8 mouse cellular contexts compared by ENCODE assay signal in the genomic region with DNA sequence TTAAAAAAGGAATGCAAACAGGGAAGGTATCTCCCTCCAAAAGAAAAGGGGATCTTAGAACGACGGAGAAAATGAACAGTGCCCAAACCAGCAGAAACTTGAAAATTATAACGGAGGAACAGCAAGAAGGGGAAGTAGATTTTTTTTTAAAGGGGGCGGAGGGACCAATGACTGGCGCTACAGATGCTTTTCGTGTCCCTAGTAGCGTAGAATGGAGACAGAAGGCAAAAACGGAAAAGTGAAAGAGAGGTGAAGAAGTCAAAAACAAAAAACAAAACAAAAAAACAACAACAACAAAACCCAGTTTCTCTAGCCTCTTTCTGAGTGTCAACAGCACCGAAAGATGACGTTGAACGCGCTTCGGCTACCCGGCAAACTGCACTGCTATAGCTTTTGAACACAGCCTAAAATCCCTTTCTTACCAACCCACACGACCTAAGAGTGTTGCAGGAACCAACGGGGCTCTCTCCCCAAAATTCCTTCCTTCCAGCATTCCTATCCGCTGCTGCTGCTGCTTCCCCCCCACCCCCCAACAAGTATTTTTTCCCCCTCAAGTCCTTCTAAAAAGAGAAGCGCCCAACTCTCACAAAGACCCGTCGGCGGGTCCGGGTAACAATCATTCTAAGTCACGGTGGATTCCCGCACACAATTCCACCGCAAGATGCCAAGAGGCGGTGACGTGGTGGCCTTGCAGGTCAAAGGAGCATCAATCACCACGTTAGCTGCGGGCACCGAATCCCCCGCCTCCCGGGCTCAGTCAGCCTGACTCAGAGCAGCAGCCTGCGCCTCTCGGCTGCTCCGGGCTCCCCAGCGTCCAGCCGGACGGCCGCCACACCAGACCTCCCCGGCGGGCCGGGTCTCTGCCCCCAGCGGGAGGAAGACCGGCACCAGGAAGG. TPM values are rescaled to one million over a fixed set of nuclear protein-coding genes. Genes with fewer than 3 reads are reported as not detected.
DNase-seq lines count a peak whose midpoint lies in the region; ATAC-seq and TF ChIP-seq lines count a peak whose summit lies in the region.

No protein-coding gene starts in this region.

- H3K36me3 ChIP-seq in E14TG2a.4 (ENCODE audit: insufficient read depth, low read length) = no peaks in the 10 kb centered on the region
- no peaks in the 10 kb centered on the region for H3K36me3 ChIP-seq in forebrain, embryonic 15.5 days
- no peaks in the 10 kb centered on the region for H3K36me3 ChIP-seq in intestine, embryonic 15.5 days
- no peaks in the 10 kb centered on the region for H3K36me3 ChIP-seq in neural tube, embryonic 14.5 days (ENCODE audit: control insufficient read depth, insufficient read depth, low read length)

- peak overlapping the region; percentile 95 for H3K27ac ChIP-seq in forebrain, embryonic 15.5 days (replicated peaks)
- H3K27ac ChIP-seq in intestine, embryonic 15.5 days = peak overlapping the region; percentile 92
- peak overlapping the region; percentile 95 for H3K27ac ChIP-seq in neural tube, embryonic 14.5 days (ENCODE audit: low read depth, low read length)

- WGBS in forebrain, embryonic 15.5 days = 0% methylated on average over 43 of the region's 44 CpGs
- WGBS in intestine, embryonic 15.5 days = under 1% methylated on average over 44 of the region's 44 CpGs
- under 1% methylated on average over 44 of the region's 44 CpGs for WGBS in lung, adult 2 months
- WGBS in neural tube, embryonic 14.5 days = under 1% methylated on average over 42 of the region's 44 CpGs

- H3K4me2 ChIP-seq in forebrain, embryonic 15.5 days (replicated peaks) = peak overlapping the region; percentile 55
- peak overlapping the region; percentile 75 for H3K4me2 ChIP-seq in intestine, embryonic 15.5 days (replicated peaks)
- H3K4me2 ChIP-seq in neural tube, embryonic 14.5 days (ENCODE audit: low read depth, low read length) = peak overlapping the region; percentile 82

- DNase-seq in 3T3-L1 (ENCODE audit: low read depth, low spot score) = peak; percentile 77
- DNase-seq in cerebellum, adult 11 months = peak; percentile 50
- peak; percentile 49 for DNase-seq in lung, adult 2 months

- no peaks in the 10 kb centered on the region for H3K27me3 ChIP-seq in E14TG2a.4 (ENCODE audit: insufficient read depth, low read length)
- no peaks in the 10 kb centered on the region for H3K27me3 ChIP-seq in forebrain, embryonic 15.5 days
- no peaks in the 10 kb centered on the region for H3K27me3 ChIP-seq in intestine, embryonic 15.5 days (replicated peaks)
- no peaks in the 10 kb centered on the region for H3K27me3 ChIP-seq in neural tube, embryonic 14.5 days (ENCODE audit: control insufficient read depth, insufficient read depth, low read length)

- H3K4me3 ChIP-seq in E14TG2a.4 (replicated peaks; ENCODE audit: low read length) = peak overlapping the region; percentile 98
- H3K4me3 ChIP-seq in forebrain, embryonic 15.5 days = peak overlapping the region; percentile 64
- peak overlapping the region; percentile 96 for H3K4me3 ChIP-seq in intestine, embryonic 15.5 days (replicated peaks)
- H3K4me3 ChIP-seq in lung, adult 2 months (replicated peaks; ENCODE audit: extremely low read depth, low read depth, low read length) = peak overlapping the region; percentile 82
- H3K4me3 ChIP-seq in neural tube, embryonic 14.5 days (ENCODE audit: low read depth, low read length) = peak overlapping the region; percentile 99

- H3K9ac ChIP-seq in forebrain, embryonic 15.5 days (replicated peaks) = peak overlapping the region; percentile 81
- H3K9ac ChIP-seq in intestine, embryonic 15.5 days = peak overlapping the region; percentile 99
- H3K9ac ChIP-seq in neural tube, embryonic 14.5 days (replicated peaks; ENCODE audit: low read depth, low read length) = peak overlapping the region; percentile 97

- no peak for ATAC-seq in forebrain, embryonic 15.5 days (replicated peaks)
- peak; percentile 46; the same call in 1 of the 2 replicates for ATAC-seq in intestine, embryonic 15.5 days
- peak; percentile 28 for ATAC-seq in neural tube, embryonic 14.5 days (ENCODE audit: low read depth)
- ATAC-seq in megakaryocyte progenitor cell, adult 5-6 weeks (replicated peaks; ENCODE audit: poor library complexity) = no peak

- no peak for TF ChIP-seq CTCF in E14TG2a.4 (conservative IDR thresholded peaks at IDR 0.05; ENCODE audit: low read length)
- no peak for TF ChIP-seq CTCF in lung, adult 2 months (IDR thresholded peaks at IDR 0.05; ENCODE audit: insufficient read depth, low read length)

- H3K9me3 ChIP-seq in E14TG2a.4 (ENCODE audit: low read length) = no peaks in the 10 kb centered on the region; the same call in 1 of the 2 replicates
- no peaks in the 10 kb centered on the region for H3K9me3 ChIP-seq in forebrain, embryonic 15.5 days
- H3K9me3 ChIP-seq in intestine, embryonic 15.5 days = no peaks in the 10 kb centered on the region
- H3K9me3 ChIP-seq in neural tube, embryonic 14.5 days (ENCODE audit: control insufficient read depth, low read length) = no peaks in the 10 kb centered on the region

- TF ChIP-seq POLR2A in lung, adult 2 months (IDR thresholded peaks at IDR 0.05; ENCODE audit: borderline replicate concordance, extremely low read depth, low read depth, low read length) = no peak

- H3K4me1 ChIP-seq in E14TG2a.4 (replicated peaks; ENCODE audit: low read depth, low read length) = peaks cover 69% of the 10 kb centered on the region
- H3K4me1 ChIP-seq in forebrain, embryonic 15.5 days = peaks cover 26% of the 10 kb centered on the region
- peaks cover 17% of the 10 kb centered on the region for H3K4me1 ChIP-seq in intestine, embryonic 15.5 days (replicated peaks)
- H3K4me1 ChIP-seq in lung, adult 2 months (ENCODE audit: control insufficient read depth, insufficient read depth, low read length) = peaks cover 7% of the 10 kb centered on the region
- H3K4me1 ChIP-seq in neural tube, embryonic 14.5 days (ENCODE audit: control insufficient read depth, insufficient read depth, low read length) = peaks cover 13% of the 10 kb centered on the region

RNA-seq across cellular contexts. Expression of gene Grb2, which starts 0.8 kb away (rescaled TPM):
- polyA plus RNA-seq in forebrain, embryonic 15.5 days (2015; fragmentation: Nextera tagmentation; extraction: Ambion mirVana) = 180 and 199 TPM in 2 replicates
- 79.3 and 79.4 TPM in 2 replicates for polyA plus RNA-seq in intestine, embryonic 15.5 days (2015; fragmentation: Nextera tagmentation; extraction: Ambion mirVana)
- polyA plus RNA-seq in lung, adult 2 months (2012; rRNA removed) = 38.3 and 46.6 TPM in 2 replicates
- polyA plus RNA-seq in neural tube, embryonic 14.5 days (2014; fragmentation: Nextera tagmentation; extraction: Ambion mirVana) = 115 and 126 TPM in 2 replicates
- total RNA-seq in megakaryocyte progenitor cell, adult 5-6 weeks (2015) = 78.1 and 85.5 TPM in 2 replicates
- 48.5 and 51.7 TPM in 2 replicates for total RNA-seq in megakaryocyte progenitor cell, adult 5-6 weeks (2017)

RNA-seq across cellular contexts. Expression of gene Tmem94, which starts 57.7 kb away (rescaled TPM):
- 27.6 and 29.8 TPM in 2 replicates for polyA plus RNA-seq in forebrain, embryonic 15.5 days (2015; fragmentation: Nextera tagmentation; extraction: Ambion mirVana)
- polyA plus RNA-seq in intestine, embryonic 15.5 days (2015; fragmentation: Nextera tagmentation; extraction: Ambion mirVana) = 18.6 and 20.8 TPM in 2 replicates
- polyA plus RNA-seq in lung, adult 2 months (2012; rRNA removed) = 100.0 and 107 TPM in 2 replicates
- 17.0 and 21.7 TPM in 2 replicates for polyA plus RNA-seq in neural tube, embryonic 14.5 days (2014; fragmentation: Nextera tagmentation; extraction: Ambion mirVana)
- 18.3 and 19.0 TPM in 2 replicates for total RNA-seq in megakaryocyte progenitor cell, adult 5-6 weeks (2015)
- 22.9 and 24.9 TPM in 2 replicates for total RNA-seq in megakaryocyte progenitor cell, adult 5-6 weeks (2017)

Comparison
In these comparisons a context has a peak if more than half of its experiments do, and no peak if none do; other contexts are left out.
1. ATAC-seq: peak in intestine, embryonic 15.5 days (single experiment) and neural tube, embryonic 14.5 days (single experiment); none in forebrain, embryonic 15.5 days (single experiment) and megakaryocyte progenitor cell, adult 5-6 weeks (single experiment).
2. Peak in every context shown above with its lines, with median percentiles within 50 percentile points of each other: DNase-seq, H3K4me3 ChIP-seq, H3K27ac ChIP-seq, H3K4me2 ChIP-seq and H3K9ac ChIP-seq.